Mouse (Mus musculus): ENCODE data around the gene Olfr566.

The Olfr566 gene

GRCm38 (mm10) chr7:102858665-102859064 lies at the start of gene Olfr566:
Olfr566 (minus strand) TSS chr7:102858765.
- in situ Hi-C loops (cut with MboI; ENCODE audit: low pct_unique_long_range_greater_than_20kb in 1 of 2, low sequenced_read_pairs in 2 of 2, unreplicated experiment in 1 of 2) = no loop called here

- in situ Hi-C loops (cut with MboI; ENCODE audit: low pct_unique_long_range_greater_than_20kb in 1 of 2, low sequenced_read_pairs in 2 of 2, unreplicated experiment in 1 of 2) = no loop called here
Measured at GRCm38 (mm10) chr7:102890782-102891181, 32.2 kb upstream of the Olfr566 start, which contains the start of gene Olfr569. Olfr569 (minus strand) TSS chr7:102890882.

GRCm38 (mm10) chr7:102876822-102877221 lies 18.3 kb upstream of the Olfr566 start, which contains the start of gene Olfr568:
Olfr568 (plus strand) TSS chr7:102877122.
- in situ Hi-C loops (cut with MboI; ENCODE audit: low pct_unique_long_range_greater_than_20kb in 1 of 2, low sequenced_read_pairs in 2 of 2, unreplicated experiment in 1 of 2) = no loop called here

- in situ Hi-C loops (cut with MboI; ENCODE audit: low pct_unique_long_range_greater_than_20kb in 1 of 2, low sequenced_read_pairs in 2 of 2, unreplicated experiment in 1 of 2) = no loop called here
Measured at GRCm38 (mm10) chr7:102855807-102856206, 2.8 kb downstream of the Olfr566 start.
